Mouse (Mus musculus) myocyte (in vitro differentiated cells): ENCODE measurements at regions not wholly inside any gene's neighbourhood (a gene's known extent, or its start where the extent isn't known, plus 50 kb on each side); places are given as distances from the start of the nearest gene placed in this dataset.

ENCODE experiments used
- H3K27me3 ChIP-seq: one replicate; pipeline ENCODE4 v1.6.1; 2011; ENCODE audit not compliant: control insufficient read depth, insufficient read depth, insufficient read length
- H3K36me3 ChIP-seq: one replicate; pipeline ENCODE4 v1.6.1; 2011; ENCODE audit not compliant: control insufficient read depth, insufficient read depth
- H3K4me2 ChIP-seq: one replicate; pipeline ENCODE4 v1.6.1; 2011; ENCODE audit warnings: low read depth, control low read depth
- H3K4me3 ChIP-seq: one replicate; pipeline ENCODE4 v1.5.1; 2011; ENCODE audit warnings: mild to moderate bottlenecking, control low read depth, moderate library complexity
- H3K79me2 ChIP-seq: one replicate; pipeline ENCODE4 v1.6.1; 2011; ENCODE audit not compliant: control insufficient read depth, insufficient read depth
- H3ac ChIP-seq: one replicate; pipeline ENCODE4 v1.6.1; 2011; ENCODE audit not compliant: control insufficient read depth, insufficient read length
- CEBPB ChIP-seq: IDR thresholded peaks from 2 replicates; pipeline ENCODE4 v1.6.1; 2011; ENCODE audit warnings: mild to moderate bottlenecking, moderate library complexity; ENCODE audit not compliant: poor library complexity, insufficient read depth, severe bottlenecking
- E2F4 ChIP-seq: IDR thresholded peaks from one replicate; pipeline ENCODE4 v1.6.1; 2011; ENCODE audit warnings: mild to moderate bottlenecking, control low read depth, moderate library complexity; ENCODE audit not compliant: insufficient read depth
- MAX ChIP-seq: IDR thresholded peaks from one replicate; pipeline ENCODE4 v1.6.1; 2011; ENCODE audit warnings: low read depth, mild to moderate bottlenecking, control low read depth
- MYOD1 ChIP-seq, 3 experiments: IDR thresholded peaks; one replicate each; pipeline ENCODE4 v1.6.1; 2011; ENCODE audit warnings: control low read depth in 2 of 3, low read depth in 2 of 3, mild to moderate bottlenecking in 2 of 3, moderate library complexity in 1 of 3; ENCODE audit not compliant: insufficient read length in 2 of 3, control insufficient read depth in 1 of 3
- MYOG ChIP-seq, 3 experiments: IDR thresholded peaks; one replicate each; pipeline ENCODE4 v1.6.1; 2011; ENCODE audit warnings: control low read depth in 2 of 3, low read depth in 2 of 3, mild to moderate bottlenecking in 2 of 3; ENCODE audit not compliant: insufficient read length in 2 of 3, control insufficient read depth in 1 of 3, insufficient read depth in 1 of 3
- POLR2A ChIP-seq: IDR thresholded peaks from one replicate; pipeline ENCODE4 v1.6.1; 2011; ENCODE audit warnings: low read depth, mild to moderate bottlenecking, control low read depth, moderate library complexity; ENCODE audit not compliant: insufficient read length
- POLR2AphosphoS2 ChIP-seq: IDR thresholded peaks from one replicate; pipeline ENCODE4 v1.6.1; 2011; ENCODE audit warnings: low read depth, control low read depth; ENCODE audit not compliant: insufficient read length
- REST ChIP-seq: IDR thresholded peaks from one replicate; pipeline ENCODE4 v1.6.1; 2011; ENCODE audit warnings: mild to moderate bottlenecking, control low read depth, moderate library complexity; ENCODE audit not compliant: insufficient read depth, insufficient read length
- SRF ChIP-seq: IDR thresholded peaks from one replicate; pipeline ENCODE4 v1.6.1; 2011; ENCODE audit warnings: low read depth; ENCODE audit not compliant: control insufficient read depth, insufficient read length
- TCF12 ChIP-seq: IDR thresholded peaks from one replicate; pipeline ENCODE4 v1.6.1; 2011; ENCODE audit warnings: mild to moderate bottlenecking, control low read depth; ENCODE audit not compliant: poor library complexity, insufficient read depth, severe bottlenecking
- TCF3 ChIP-seq: IDR thresholded peaks from one replicate; pipeline ENCODE4 v1.6.1; 2011; ENCODE audit warnings: low read depth, control low read depth; ENCODE audit not compliant: insufficient read length
- USF1 ChIP-seq: IDR thresholded peaks from one replicate; pipeline ENCODE4 v1.6.1; 2011; ENCODE audit warnings: low read depth, mild to moderate bottlenecking, control low read depth, moderate library complexity

- no peak for TF ChIP-seq TCF3
- TF ChIP-seq POLR2AphosphoS2 = no peak
- no peak for TF ChIP-seq POLR2A
- no peak for TF ChIP-seq MAX
- no peak for TF ChIP-seq E2F4
- TF ChIP-seq USF1 = no peak
- no peak for TF ChIP-seq TCF12
- TF ChIP-seq CEBPB = no peak
- TF ChIP-seq MYOG (IDR thresholded peaks at IDR 0.05; ENCODE audit: control insufficient read depth in 1 of 3, insufficient read depth in 1 of 3, insufficient read length in 2 of 3, low read depth in 2 of 3) = no peak
- TF ChIP-seq REST = no peak
- TF ChIP-seq MYOD1 (IDR thresholded peaks at IDR 0.05; ENCODE audit: control insufficient read depth in 1 of 3, insufficient read length in 2 of 3, low read depth in 2 of 3) = no peak
- TF ChIP-seq SRF = no peak
- no peaks in the 10 kb centered on the region for H3K36me3 ChIP-seq
- no peak overlapping the region for H3K4me2 ChIP-seq
- H3K27me3 ChIP-seq = no peaks in the 10 kb centered on the region
- no peak overlapping the region for H3K4me3 ChIP-seq
- no peaks in the 10 kb centered on the region for H3K79me2 ChIP-seq
- no peak overlapping the region for H3ac ChIP-seq
Observed at GRCm38 (mm10) chr12:25585746-25586145, 488.8 kb upstream of the Id2 start.

- Histone ChIP-seq H3K4me3 (no peak overlapping the region), H3K36me3 (no peaks in the 10 kb centered on the region), H3K27me3 (no peaks in the 10 kb centered on the region), H3ac (no peak overlapping the region), H3K4me2 (no peak overlapping the region), H3K79me2 (no peaks in the 10 kb centered on the region)
- TF ChIP-seq MYOG (IDR thresholded peaks at IDR 0.05; ENCODE audit: control insufficient read depth in 1 of 3, insufficient read depth in 1 of 3, insufficient read length in 2 of 3, low read depth in 2 of 3) = no peak
Observed at GRCm38 (mm10) chr12:25579407-25579806, 482.5 kb upstream of the Id2 start.

- Histone ChIP-seq H3K79me2 (no peaks in the 10 kb centered on the region), H3K4me3 (no peak overlapping the region), H3K36me3 (no peaks in the 10 kb centered on the region), H3K4me2 (no peak overlapping the region), H3ac (no peak overlapping the region), H3K27me3 (no peaks in the 10 kb centered on the region)
- TF ChIP-seq USF1 = no peak
- no peak for TF ChIP-seq POLR2AphosphoS2
- TF ChIP-seq MAX = no peak
- TF ChIP-seq MYOG (IDR thresholded peaks at IDR 0.05; ENCODE audit: control insufficient read depth in 1 of 3, insufficient read depth in 1 of 3, insufficient read length in 2 of 3, low read depth in 2 of 3) = no peak
- no peak for TF ChIP-seq SRF
- no peak for TF ChIP-seq TCF3
- no peak for TF ChIP-seq MYOD1 (IDR thresholded peaks at IDR 0.05; ENCODE audit: control insufficient read depth in 1 of 3, insufficient read length in 2 of 3, low read depth in 2 of 3)
- no peak for TF ChIP-seq POLR2A
- no peak for TF ChIP-seq TCF12
- no peak for TF ChIP-seq E2F4
- no peak for TF ChIP-seq REST
Observed at GRCm38 (mm10) chr12:25565131-25565530, 468.2 kb upstream of the Id2 start.

- no peaks in the 10 kb centered on the region for H3K79me2 ChIP-seq
- no peak overlapping the region for H3K4me2 ChIP-seq
- H3K27me3 ChIP-seq = no peaks in the 10 kb centered on the region
- H3K4me3 ChIP-seq = no peak overlapping the region
- H3ac ChIP-seq = no peak overlapping the region
- no peaks in the 10 kb centered on the region for H3K36me3 ChIP-seq
- TF ChIP-seq REST (no peak), E2F4 (no peak), SRF (no peak), MYOD1 (IDR thresholded peaks at IDR 0.05; ENCODE audit: control insufficient read depth in 1 of 3, insufficient read length in 2 of 3, low read depth in 2 of 3) (no peak), POLR2AphosphoS2 (no peak), TCF12 (no peak), POLR2A (no peak), TCF3 (no peak), USF1 (no peak), MAX (no peak)
Observed at GRCm38 (mm10) chr12:25559601-25560000, 462.7 kb upstream of the Id2 start.

- no peaks in the 10 kb centered on the region for H3K79me2 ChIP-seq
- H3K4me2 ChIP-seq = no peak overlapping the region
- no peak overlapping the region for H3ac ChIP-seq
- TF ChIP-seq USF1 (no peak), MYOG (IDR thresholded peaks at IDR 0.05; ENCODE audit: control insufficient read depth in 1 of 3, insufficient read depth in 1 of 3, insufficient read length in 2 of 3, low read depth in 2 of 3) (no peak), TCF12 (no peak), TCF3 (no peak), POLR2A (no peak), MYOD1 (IDR thresholded peaks at IDR 0.05; ENCODE audit: control insufficient read depth in 1 of 3, insufficient read length in 2 of 3, low read depth in 2 of 3) (no peak), POLR2AphosphoS2 (no peak), SRF (no peak), REST (no peak), E2F4 (no peak), MAX (no peak), CEBPB (no peak)
- no peaks in the 10 kb centered on the region for H3K27me3 ChIP-seq
- H3K36me3 ChIP-seq = no peaks in the 10 kb centered on the region
- no peak overlapping the region for H3K4me3 ChIP-seq
Observed at GRCm38 (mm10) chr12:25553656-25554055, 456.7 kb upstream of the Id2 start.
